Mouse (Mus musculus): ENCODE data around the gene Fga.

Gene Fga

GRCm38 (mm10) chr3:83025475-83026301, at the start of gene Fga:
Gene Fga (plus strand): TSS chr3:83026076.
- DNase-seq (ENCODE audit: low spot score), result no peak

GRCm38 (mm10) chr3:82980818-82981217, 45.1 kb upstream of the Fga start:
- no peak for DNase-seq (ENCODE audit: low spot score)

GRCm38 (mm10) chr3:82981861-82982260, 44.0 kb upstream of the Fga start:
- DNase-seq (ENCODE audit: low spot score), result no peak

DNA sequence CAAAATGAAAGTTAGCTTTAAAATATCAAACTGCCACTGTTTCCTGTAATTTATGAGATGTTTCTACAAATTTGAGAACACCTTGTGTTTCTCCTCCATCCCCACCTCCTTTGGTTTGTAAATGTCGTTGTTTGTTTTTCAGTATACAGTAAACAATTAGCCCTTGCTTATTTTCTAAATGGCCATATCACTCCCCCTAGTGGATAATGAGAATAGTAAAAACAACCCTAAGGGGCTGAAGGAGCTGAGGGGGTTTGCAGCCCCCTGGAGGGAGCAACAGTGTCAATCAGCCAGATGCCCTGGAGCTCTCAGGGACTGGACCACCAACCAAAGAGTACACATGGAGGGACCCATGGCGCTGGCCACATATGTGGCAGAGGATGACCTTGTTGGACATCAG, 41.0 kb upstream of the Fga start:
- no peak for DNase-seq (ENCODE audit: low spot score)

DNA sequence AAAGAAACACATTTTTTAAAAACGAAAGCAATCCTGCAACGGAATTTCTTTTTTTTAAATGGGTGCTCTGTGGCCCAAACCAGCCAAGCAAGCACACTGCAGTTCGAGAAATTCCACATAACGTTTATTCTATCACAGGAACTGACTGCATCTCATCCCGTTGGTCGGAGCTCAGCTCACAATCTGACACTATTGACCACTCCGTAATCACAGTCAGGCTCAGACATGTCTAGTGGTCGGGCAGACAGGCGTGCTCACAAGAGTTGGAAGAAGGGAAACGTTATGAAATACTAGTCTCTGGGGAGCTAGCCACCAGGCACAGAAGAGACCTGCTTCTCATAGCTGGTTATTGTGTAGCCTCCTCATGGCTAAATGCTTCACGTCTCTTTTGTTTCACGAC, 33.9 kb upstream of the Fga start:
- DNase-seq (ENCODE audit: low spot score), result no peak

DNA sequence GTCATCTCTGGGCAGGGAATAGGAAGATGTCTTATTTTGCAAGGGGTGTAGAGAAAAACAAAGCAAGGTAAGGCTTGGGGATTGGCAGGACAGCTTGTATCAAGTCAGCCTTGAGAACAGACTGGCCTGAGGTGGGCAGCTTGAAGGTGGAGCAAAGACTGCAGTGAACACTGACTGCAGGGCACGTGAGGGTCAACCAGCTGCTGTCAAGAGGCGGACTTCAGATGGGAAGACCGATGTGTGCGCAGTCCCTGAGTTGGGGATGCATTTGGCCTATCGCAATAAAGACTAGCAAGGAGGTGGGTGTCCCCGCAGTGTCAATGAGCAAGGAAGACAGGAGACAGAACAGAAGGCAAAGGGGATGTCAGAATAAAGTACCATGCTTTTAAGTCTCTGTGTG, 32.9 kb upstream of the Fga start:
- DNase-seq (ENCODE audit: low spot score), result no peak

DNA sequence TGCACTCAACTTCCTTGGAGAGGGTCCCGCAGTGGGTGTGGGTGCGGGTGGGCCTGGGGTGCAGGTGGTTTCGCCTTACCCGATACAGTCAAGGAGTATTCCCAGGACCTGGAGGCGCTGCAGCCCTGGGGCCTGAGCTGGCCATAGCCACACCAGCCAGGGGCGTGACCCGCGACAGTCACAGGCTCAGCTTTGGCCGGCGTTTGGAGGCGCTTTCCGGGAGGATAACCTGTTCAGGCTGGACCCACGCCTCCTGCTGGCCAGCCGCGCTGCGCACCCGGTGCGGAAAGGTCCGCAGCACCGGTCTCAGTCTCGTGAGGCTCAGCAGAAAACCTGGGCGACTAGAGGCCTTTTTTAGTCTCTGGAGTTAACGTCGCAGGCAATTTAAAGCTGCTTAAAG, 30.5 kb upstream of the Fga start:
- DNase-seq (ENCODE audit: low spot score), result no peak

GRCm38 (mm10) chr3:82996656-82997055, 29.2 kb upstream of the Fga start:
- DNase-seq (ENCODE audit: low spot score), result no peak

DNA sequence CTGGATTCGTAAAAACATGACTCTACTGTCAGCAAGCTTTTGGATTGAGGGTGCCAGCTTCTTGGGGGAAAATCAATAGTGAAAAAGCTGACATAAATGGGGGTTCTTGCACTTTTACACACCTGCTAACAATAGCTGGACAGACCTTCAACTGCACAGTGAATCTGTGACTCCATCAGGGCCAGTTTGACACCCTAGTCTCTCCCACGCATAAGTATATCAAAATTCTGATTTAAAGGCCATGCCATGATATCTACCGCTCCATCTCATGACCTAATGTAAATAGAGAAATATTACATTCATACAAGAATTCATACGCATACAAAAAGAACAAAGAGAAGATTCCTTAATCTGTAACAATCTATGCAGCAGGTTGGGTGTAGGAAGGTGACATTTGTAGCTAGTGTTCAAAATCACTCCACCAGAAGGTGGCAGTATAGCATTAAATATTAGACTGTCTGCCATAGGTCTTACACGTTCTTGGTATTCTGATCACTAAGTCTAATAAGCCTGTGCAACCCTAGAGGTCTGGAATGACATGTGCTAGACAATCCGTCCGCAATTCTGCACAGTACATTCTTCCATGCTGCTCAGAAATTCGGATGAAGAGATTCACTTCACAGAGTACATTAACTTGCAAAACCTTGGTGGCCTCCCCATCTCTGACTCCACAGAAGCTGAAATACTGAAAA, 27.0 kb upstream of the Fga start:
- peak; percentile 85 for DNase-seq (ENCODE audit: low spot score)

DNA sequence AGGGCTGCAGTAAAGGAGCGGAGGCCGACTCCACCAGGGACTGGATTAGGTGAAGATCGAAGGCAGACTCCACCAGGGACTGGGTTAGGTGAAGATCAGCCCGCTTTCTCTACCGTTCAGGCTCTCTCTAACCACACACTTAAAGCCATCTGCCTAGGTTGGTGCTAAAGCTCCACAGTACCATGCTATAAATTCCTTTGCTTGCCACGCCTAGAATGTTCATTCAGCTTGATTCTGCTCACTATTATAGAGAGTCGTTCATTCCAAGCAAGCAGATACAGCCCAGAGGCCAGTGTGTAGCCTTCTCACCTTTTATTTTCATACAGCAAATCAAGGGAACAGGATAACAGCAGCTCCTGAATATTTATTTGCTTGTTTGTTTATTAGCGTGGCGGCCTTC, 25.9 kb upstream of the Fga start:
- DNase-seq (ENCODE audit: low spot score), result no peak

DNA sequence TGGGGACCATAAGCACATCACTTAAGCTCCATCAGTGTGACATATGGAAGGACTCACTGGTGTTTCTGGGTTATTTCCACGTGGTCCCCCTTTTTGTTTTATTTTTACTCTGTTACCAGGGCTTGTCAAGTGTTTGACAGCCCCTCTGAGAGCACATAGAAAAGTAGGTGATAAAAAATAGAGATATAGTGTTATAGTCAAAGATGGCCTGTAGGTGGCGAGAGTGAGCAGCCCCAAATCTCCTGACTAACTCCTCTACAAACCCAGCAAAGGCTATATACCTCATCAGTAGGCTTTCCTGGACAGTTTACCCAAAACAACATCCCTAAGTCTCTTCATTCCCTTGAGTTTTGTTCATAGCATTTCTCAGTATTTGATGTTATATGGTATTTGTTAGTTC, 23.7 kb upstream of the Fga start:
- DNase-seq (ENCODE audit: low spot score), result peak; percentile 37

DNA sequence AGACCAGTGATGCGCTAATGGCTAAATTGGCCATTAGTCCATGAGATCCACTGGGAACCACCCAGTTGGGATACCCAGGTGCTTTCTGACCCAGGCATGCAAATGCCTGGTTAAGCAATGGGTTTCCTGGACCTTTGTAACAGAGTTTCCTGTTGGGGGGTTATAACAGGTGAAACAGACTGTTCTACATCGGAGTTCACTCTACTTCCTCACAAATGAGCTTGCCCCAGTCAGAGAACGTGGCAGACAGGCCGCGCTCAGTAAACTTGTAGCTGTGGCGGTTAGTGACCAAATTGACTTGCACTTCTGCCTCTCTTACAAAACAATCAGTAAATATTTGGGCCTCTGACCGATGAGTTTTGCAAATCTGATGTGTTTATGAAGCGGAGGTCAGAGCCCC, 22.8 kb upstream of the Fga start:
- DNase-seq (ENCODE audit: low spot score), result no peak

DNA sequence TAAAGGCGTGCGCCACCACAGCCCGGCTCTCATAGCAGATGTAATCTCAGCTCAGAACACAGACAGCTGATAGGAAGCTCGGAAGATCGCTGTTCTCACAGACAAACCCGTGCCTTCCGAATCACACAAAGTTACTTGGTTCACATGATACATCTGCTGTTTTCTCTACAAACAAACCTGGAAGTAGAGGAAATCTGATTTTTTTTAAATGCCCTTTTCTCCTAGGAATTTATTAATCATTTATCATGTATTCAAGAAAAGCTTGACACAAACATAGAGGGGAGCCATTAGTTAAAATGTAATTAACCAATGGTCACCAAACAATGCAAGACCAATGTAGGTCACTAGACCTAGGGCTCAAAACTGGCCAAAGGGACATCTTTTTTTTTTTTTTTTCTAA, 21.1 kb upstream of the Fga start:
- no peak for DNase-seq (ENCODE audit: low spot score)

DNA sequence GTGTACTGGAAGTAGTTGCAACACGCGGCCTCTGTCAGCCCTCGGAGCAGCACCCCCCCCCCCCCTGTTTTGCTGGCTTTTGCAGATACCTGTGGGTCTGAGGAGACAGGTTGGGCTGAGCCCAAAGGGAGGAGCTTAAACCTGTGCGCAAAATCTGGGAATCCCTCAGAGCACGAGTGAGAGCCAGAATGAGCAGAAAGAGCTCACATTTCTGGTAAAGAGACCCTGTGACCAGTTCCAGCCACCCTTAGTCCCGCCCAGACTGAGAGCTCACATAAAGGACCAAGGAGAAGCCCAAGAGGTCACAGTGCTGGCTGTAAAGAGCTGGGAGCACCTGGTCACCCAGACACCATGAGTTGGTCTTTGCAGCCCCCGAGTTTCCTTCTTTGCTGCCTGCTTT, 18.3 kb upstream of the Fga start, which contains the start of gene Fgg:
Fgg (plus strand) TSS at position 168 of the 400 bp plus-strand sequence.
- no peak for DNase-seq (ENCODE audit: low spot score)

DNA sequence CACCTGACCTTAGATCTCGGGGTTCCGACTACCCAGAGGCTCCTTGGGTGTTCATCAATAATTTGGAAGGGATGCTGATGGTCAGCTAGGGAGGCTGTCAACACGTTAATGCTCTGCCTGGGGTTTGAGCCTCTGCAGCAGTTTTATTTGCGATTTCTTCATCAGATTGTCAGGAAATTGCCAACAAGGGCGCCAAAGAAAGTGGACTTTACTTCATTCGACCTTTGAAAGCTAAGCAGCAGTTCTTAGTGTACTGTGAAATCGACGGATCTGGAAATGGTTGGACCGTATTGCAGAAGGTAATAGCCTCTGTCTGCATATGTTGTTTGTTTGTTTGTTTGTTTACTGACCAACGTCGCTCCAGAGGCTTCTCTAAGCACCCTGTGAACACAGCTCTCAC, 15.6 kb upstream of the Fga start:
- DNase-seq (ENCODE audit: low spot score), result no peak

DNA sequence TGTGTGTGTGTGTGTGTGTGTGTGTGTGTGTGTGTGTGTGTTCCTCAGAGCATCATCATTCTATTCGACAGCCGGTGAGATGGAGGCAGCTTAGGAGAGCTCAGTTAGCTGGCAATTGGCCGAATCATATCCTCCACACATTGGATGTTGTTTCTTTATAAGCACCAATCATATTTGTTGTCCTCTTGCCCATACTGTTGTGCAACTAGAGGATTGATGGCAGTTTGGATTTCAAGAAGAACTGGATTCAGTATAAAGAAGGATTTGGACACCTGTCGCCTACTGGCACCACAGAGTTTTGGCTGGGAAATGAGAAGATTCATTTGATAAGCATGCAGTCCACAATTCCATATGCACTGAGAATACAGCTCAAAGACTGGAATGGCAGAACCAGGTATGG, 14.7 kb upstream of the Fga start:
- DNase-seq (ENCODE audit: low spot score), result no peak

- DNase-seq (ENCODE audit: low spot score), result no peak
Measured at GRCm38 (mm10) chr3:83011565-83011964, 14.3 kb upstream of the Fga start.

DNA sequence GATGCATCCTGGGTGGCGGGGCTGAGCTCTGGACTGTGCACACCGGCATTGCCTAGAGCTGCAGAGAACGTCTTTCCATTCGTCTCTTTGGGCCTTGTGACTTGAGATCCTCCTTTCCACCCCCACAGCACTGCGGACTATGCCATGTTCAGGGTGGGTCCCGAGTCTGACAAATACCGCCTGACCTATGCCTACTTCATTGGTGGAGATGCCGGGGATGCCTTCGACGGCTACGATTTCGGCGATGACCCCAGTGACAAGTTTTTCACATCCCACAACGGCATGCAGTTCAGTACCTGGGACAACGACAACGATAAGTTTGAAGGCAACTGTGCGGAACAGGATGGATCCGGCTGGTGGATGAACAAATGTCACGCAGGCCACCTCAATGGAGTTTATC, 13.2 kb upstream of the Fga start:
- DNase-seq (ENCODE audit: low spot score), result no peak

DNA sequence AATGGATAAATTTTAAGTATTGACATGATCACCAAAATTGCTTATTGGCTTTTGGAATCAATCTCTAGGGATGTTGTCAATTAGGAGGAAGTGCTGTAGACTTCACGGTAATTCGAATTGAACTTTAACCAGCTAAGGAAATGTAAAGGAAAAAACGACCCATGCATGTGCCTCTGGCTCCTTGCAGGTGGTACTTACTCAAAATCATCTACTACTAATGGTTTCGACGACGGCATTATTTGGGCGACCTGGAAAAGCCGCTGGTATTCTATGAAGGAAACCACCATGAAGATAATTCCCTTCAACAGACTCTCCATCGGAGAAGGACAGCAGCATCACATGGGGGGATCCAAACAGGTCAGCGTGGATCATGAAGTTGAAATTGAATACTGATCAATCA, 11.9 kb upstream of the Fga start:
- no peak for DNase-seq (ENCODE audit: low spot score)

GRCm38 (mm10) chr3:83016236-83016635, 9.6 kb upstream of the Fga start:
- DNase-seq (ENCODE audit: low spot score), result no peak

DNA sequence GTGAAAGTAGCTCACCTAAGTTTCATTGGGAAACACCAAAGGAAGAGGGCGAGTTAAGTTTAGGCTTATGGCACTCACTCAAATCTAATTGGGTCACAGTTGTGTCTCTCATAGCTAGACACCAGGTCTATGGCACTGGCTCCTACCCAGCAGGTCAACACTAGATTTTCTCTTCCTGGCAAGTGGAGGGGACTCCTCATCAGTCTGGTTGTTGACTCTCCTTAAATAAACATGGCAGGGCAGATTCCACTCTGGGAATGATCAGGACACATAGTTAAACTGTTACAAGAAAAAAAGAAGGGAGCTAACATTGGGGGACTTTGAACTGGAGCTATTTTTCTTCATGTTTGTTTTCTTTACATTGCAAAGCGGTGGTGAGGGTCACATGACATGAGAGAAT, 5.5 kb upstream of the Fga start:
- no peak for DNase-seq (ENCODE audit: low spot score)

DNA sequence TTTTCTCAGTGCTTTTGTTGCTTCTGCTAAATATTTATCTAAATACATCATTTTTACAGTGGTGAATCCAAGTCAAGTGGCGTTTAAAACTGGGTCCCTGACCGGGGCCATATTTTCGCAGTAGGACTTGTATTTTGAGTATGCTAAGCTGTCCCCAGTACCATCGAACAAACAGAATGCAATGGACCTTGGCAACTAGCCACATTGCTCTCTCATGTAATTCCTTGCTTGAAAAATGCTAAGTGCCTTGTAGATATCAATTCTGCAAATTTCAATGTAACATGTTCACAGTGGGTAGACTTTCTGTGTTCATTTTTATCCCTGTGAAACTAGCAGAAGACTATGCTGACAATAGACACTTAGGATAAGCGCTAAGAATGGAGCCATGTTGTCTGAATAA, 4.7 kb upstream of the Fga start:
- no peak for DNase-seq (ENCODE audit: low spot score)

DNA sequence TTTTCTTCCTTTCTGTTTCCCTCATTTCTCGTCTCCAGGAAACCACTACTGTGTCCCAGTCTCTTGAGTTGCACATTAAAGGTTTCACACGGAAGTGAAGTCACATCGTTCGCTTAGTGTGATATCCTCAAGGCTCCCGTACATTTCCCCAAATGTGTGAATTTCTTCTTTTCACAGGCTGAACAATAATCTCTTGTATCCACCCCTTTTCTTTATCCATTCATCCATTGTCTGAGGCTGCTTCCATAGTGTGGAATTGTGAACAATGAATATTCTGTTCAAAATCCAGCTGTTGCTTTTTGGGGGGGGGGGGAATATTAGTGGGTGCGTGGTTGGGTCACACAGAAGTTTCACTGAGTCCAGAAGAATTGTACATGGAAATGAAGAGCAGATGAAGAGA, 840 bp upstream of the Fga start:
- no peak for DNase-seq (ENCODE audit: low spot score)

Measured in layer of hippocampus, adult 11-12 months (tissue).